Mouse (Mus musculus) kidney, postnatal 10 days (tissue): ENCODE measurements at regions not wholly inside any gene's neighbourhood (a gene's known extent, or its start where the extent isn't known, plus 50 kb on each side); places are given as distances from the start of the nearest gene placed in this dataset.
A peak's percentile ranks its signal among the peaks of the same experiment; 100 is the strongest.

Source experiments
- DNase-seq: peaks from one replicate; pipeline ENCODE4 v3.0.0; 2021; ENCODE audit warnings: mixed read lengths

GRCm38 (mm10) chr8:18536059-18536458, 442.0 kb downstream of the Defb40 start:
- no peak for DNase-seq

- DNase-seq: no peak
Observed at GRCm38 (mm10) chr8:18528120-18528519, 449.9 kb downstream of the Defb40 start.

GRCm38 (mm10) chr8:18512409-18512808, 465.6 kb downstream of the Defb40 start:
- no peak for DNase-seq

DNA sequence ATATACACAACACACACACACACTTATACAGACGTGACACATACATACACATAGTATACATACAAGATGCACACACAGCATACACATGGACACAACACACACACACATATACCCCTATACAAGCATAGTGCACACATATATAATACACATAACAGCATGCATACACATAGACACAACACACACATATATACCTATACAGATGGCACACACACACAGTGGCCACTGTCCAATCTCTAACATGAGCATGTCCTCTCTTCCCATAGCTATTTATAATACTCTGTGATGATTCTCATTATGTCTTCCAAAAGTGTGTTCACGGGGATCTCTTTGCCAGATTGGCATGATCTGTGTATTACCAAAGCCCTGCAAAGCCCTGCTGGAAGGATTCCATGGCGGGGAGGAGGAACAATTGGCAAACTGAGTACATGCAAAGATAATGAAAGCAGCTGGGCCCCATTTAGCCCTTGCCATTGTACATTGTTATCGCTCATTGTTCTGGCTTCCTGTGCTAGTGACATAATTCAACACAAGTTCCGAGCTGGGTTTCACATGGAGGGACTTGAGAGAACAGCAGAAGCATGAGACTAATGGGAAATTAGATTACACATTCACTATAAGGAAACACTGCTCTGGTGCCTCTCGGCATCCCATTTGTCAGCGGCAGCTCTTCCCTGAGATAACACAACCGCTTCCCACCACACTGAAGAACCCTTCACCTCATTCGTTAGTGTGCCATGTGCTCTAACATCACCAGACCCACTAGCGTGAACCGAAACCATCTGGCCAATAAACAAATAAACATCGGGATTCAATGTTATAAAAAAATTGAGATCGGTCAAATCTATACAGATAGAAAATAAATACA, 471.7 kb downstream of the Defb40 start:
- DNase-seq: no peak

DNA sequence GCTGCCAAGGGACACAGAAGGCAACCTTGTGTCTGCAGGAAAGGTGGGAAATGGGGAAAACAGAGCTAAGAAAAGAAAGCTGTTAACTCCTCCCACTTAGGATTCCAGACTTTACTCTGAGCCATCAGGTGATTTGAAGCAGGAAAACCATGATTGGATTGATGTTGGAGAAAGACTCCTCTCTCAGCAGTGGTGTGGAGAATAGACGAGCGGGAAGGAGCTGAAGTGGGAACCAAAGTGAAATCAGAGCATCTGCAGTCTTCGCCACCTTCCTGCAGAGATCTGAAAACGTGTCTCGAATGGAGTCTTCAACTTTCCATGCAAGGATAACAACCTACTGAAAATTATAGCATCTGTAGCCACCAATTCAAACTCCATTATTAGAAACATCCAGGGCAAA, 487.4 kb downstream of the Defb40 start:
- no peak for DNase-seq

- DNase-seq: no peak
Observed at GRCm38 (mm10) chr8:18480081-18480480, 498.0 kb downstream of the Defb40 start.

- DNase-seq: no peak
Observed at GRCm38 (mm10) chr8:18478166-18478565, 499.9 kb downstream of the Defb40 start.

- DNase-seq: no peak
Observed at GRCm38 (mm10) chr8:18467511-18467910, 510.5 kb downstream of the Defb40 start.

DNA sequence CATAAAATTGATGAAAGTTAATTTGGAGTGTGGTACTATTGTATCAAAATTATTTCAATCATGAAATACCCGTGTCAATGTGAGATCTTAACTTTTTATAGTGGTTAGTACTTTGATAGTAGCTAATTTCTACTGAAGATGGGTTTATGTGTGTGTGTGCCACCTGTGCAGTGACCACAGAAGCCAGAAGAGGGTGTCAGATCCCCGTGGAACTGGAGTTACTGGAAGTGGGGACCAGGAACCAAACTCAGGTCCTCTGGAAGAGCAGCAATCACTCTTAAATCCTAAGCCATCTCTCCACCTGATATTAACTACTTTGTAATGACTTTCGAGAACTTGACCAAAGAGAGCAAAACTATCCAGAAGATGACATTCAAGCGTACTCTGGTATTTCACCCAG, 517.4 kb downstream of the Defb40 start:
- DNase-seq: no peak

DNA sequence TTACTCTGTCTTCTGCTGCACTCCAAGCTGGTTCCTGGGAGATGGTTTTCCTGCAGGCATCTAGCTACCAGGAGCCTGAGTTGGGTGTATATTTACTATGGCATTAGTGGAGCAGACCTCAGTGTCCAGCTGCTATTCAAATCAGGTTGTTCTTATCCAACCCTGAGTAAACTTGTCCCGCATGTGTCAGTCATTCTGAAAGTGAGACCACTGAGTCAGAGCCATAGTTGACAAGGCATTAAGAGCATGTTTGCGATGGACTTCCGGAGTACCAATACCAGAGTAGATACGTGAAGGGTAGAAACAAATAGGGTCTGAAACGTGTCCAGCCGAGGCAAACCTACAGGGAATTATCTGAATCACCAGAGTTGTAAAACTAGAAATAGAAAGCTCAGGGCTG, 520.6 kb downstream of the Defb40 start:
- no peak for DNase-seq

DNA sequence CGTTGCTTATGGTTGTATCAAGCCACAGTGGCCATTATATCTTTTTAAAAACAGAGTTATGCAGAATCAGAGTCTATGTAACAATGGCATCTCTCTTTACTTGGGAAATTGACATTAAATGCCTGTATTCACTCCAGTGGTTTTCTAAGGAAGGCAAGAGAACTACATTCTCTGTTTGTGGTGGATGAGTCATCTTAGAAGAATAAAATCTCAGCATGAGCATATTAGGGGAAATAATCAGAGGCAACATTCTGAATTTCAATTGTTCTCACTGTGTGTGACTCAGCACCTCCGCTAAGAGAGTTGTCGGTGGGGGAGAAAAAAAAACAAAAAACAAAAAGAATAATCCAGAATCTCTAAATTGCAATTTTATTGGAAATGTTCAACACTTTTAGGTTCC, 529.0 kb downstream of the Defb40 start:
- DNase-seq: no peak

GRCm38 (mm10) chr8:18442212-18442611, 535.8 kb downstream of the Defb40 start:
- no peak for DNase-seq

DNA sequence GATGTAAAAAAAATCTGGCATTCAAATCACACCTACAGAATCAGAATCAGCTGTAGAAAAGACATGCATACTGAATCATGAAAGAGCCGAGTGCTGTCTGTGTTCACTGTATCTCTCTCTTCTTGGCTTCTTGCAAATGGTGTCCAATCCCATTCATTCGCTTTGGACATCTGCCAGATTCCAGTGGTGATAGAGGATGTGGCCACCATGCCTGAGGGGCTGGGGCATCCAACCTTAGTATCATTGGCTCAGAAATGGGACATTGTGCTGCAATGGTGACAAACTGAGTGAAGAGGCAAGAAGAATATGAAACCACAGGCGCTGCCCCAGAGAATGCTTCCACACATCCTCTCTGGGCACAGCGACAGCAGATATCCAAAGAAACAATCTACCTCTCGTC, 555.2 kb downstream of the Defb40 start:
- no peak for DNase-seq

DNA sequence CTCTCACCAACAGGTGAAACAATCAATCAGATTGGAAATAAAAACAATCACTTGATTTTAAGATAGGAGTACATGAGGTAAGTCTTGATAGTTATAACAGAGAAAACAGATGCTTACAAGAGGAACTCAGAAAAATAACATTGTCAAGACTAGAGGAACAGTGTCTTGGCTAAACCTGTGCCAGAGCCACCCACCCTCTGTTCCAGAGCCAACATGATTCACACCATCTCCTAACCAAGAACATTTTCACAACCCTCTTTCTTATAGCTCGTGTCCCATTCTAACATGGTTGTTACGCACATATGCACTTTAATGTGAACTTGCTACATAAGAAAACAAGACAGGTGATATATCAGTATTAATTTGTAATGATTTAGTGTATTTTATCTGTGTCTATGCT, 565.6 kb downstream of the Defb40 start:
- DNase-seq: no peak

DNA sequence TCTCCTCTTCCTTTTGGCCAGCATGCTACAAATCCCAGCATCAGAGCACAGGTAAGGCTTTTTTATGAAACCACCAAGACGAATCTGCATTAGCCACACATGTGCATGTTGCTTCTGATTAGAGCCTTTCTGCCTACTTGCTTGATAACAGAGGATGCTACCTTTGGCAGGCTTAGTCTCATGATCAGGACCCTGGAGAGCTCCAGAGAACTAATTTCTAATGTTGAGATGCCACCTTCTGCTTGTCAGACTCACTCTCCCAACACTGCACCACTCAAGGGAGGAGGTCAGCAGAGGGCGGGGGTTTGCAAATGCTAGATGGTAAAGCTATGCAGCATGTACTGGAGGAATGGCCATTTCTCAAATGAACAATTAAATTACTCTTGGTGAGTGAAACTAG, 571.6 kb downstream of the Defb40 start:
- peak; percentile 10 for DNase-seq

- peak; percentile 54 for DNase-seq
Observed at GRCm38 (mm10) chr8:18388353-18388752, 589.7 kb downstream of the Defb40 start.

GRCm38 (mm10) chr8:18381615-18382178, 596.4 kb downstream of the Defb40 start:
- DNase-seq: no peak

DNA sequence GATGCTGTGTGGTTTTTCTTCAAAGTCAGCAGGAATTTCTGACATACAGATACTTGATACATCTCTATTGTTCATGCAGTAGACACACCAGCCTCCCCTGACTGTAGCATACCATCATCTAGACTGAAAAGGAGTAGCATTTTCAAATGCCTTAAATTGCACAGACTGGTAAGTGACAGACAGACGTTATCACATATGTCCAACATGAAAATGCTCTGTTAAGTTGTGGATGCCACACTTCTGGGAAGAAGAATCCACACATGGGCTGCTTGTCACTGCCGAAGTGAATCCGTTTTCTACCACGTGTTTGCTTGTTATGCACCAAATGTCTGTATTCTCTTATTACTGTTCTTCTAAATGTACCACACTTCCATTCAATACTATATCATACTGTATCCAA, 629.3 kb downstream of the Defb40 start:
- no peak for DNase-seq

DNA sequence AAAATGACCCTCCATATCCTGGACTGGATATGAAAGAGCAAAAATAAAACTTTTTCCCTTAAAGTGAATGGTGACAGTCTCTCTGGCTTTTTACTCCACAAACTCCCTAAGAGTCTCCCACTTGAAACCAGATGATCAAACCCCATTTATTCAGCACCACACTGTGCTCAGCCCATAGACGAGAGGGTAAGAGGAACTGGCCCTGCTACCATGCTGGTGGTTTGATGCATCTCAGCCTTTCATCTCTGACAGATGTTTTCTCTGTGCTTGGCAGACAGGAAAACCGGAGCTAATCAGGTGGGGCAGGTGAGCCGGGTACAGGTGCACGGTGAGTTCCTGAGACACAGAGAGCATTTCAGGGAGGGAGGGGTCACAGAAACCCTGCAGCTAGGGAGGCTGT, 631.8 kb downstream of the Defb40 start:
- DNase-seq: no peak

- peak; percentile 63 for DNase-seq
Observed at GRCm38 (mm10) chr8:18345322-18345721, 632.7 kb downstream of the Defb40 start.

GRCm38 (mm10) chr8:18344838-18345237, 633.2 kb downstream of the Defb40 start:
- DNase-seq: no peak

DNA sequence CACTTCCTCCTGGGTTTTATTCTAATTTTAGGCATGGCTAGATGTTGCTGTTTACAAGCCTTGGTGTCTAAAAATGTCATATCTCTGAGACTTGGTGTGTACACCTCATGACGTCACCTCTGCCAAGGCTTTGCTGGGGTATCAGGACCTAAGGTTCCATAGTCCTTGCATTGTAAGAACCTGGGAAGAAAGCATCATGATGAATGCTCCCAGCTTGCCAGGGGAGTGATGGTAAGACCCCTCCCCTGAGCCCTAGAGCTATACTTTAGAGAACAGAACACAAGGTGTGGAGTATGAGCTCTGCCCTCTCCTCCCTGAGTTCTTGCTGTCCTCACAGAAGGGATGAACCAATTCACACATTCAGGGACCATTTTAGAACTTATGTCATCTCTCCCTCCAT, 642.5 kb downstream of the Defb40 start:
- no peak for DNase-seq

DNA sequence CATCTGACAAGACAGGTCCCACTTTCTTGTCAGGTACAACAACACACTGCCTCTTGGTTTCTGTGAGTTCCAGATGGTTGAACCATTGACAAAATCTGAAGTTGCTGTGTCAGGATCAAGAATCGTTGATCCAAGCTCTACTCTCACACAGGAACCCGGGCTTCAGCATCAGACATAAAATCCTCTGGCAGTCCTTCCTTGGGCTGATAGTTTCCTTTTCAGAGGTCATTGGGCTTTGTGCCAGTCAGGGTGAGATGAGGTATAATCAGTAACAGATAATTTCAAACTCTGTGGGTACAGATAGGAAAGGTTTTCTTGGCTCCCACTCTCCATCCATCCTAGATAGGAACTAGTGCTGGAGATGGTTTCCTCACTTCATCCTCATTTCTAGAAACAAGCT, 649.5 kb downstream of the Defb40 start:
- peak; percentile 54 for DNase-seq

DNA sequence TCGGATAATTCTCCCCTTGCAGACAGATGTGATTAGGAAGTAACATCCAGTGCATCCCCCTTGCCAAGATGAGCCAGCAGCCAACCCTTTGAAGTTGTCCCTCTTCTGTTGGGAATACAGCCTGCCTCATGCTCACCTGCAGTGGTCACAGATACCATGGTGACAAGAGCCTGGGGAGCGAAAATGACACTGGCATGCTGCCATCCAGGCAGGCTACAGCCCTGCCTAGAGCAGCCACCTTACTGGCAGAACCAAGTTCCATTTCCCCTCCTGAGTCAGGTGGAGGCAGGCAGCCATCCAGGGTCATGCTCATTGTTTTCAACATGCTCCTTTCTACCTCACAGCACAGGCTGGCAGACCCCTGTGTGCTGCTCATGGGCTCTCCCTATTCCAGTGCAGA, 661.6 kb downstream of the Defb40 start:
- no peak for DNase-seq

GRCm38 (mm10) chr8:18311597-18311996, 666.5 kb downstream of the Defb40 start:
- DNase-seq: no peak
